Mouse (Mus musculus) hindbrain, embryonic 16.5 days (tissue): ENCODE data around the gene Rbx1. TPM values are rescaled to one million over a fixed set of nuclear protein-coding genes. Genes with fewer than 3 reads are reported as not detected.
"Not testable (repeated sequence)": the region's sequence is repeated elsewhere in the genome, so short reads cannot be mapped to it uniquely, and the experiment has no call there.

Experiments
- ATAC-seq: fragments of 200-750 bp; cut with Nextera tagmentation; 2 replicates; pipeline ENCODE4 v1.8.0; 2017; ENCODE audit warnings: moderate TSS enrichment, moderate library complexity
- H3K27ac ChIP-seq: fragments of 300-500 bp; sonication (generic); 2 replicates; pipeline ENCODE4 v1.5.1; 2014; ENCODE audit warnings: low read depth, mild to moderate bottlenecking, control low read depth, low read length, moderate library complexity
- H3K27me3 ChIP-seq: fragments of 300-500 bp; sonication (generic); replicated peaks from 2 replicates; pipeline ENCODE4 v1.6.1; 2014; ENCODE audit warnings: low read length; ENCODE audit not compliant: control insufficient read depth, insufficient read depth
- H3K36me3 ChIP-seq: fragments of 300-500 bp; sonication (generic); 2 replicates; pipeline ENCODE4 v1.6.1; 2014; ENCODE audit warnings: mild to moderate bottlenecking, low read length, moderate library complexity, mixed read lengths; ENCODE audit not compliant: control insufficient read depth, insufficient read depth
- H3K4me1 ChIP-seq: fragments of 300-500 bp; sonication (generic); 2 replicates; pipeline ENCODE4 v1.6.1; 2014; ENCODE audit warnings: low read depth, low read length; ENCODE audit not compliant: control insufficient read depth, insufficient read depth
- H3K4me2 ChIP-seq: fragments of 300-500 bp; sonication (generic); 2 replicates; pipeline ENCODE4 v1.6.1; 2014; ENCODE audit warnings: mild to moderate bottlenecking, low read length, control low read depth, moderate library complexity
- H3K4me3 ChIP-seq: fragments of 300-500 bp; sonication (generic); 2 replicates; pipeline ENCODE4 v1.5.1; 2014; ENCODE audit warnings: mild to moderate bottlenecking, low read length, control low read depth, moderate library complexity
- H3K9ac ChIP-seq: fragments of 300-500 bp; sonication (generic); 2 replicates; pipeline ENCODE4 v1.6.1; 2014; ENCODE audit warnings: low read depth, mild to moderate bottlenecking, control low read depth, low read length, moderate library complexity
- H3K9me3 ChIP-seq: fragments of 300-500 bp; sonication (generic); 2 replicates; pipeline ENCODE4 v1.6.1; 2014; ENCODE audit warnings: mild to moderate bottlenecking, low read length, moderate library complexity; ENCODE audit not compliant: control insufficient read depth
- WGBS: fragments of 180-500 bp; shearing (Covaris S2); extraction: QIAGEN DNeasy Blood & Tissue Kit; methylation state at CpG from one replicate; pipeline ENCODE4 v1.1.7; 2014; 5-methylcytosine and 5-hydroxymethylcytosine counted together
- polyA plus RNA-seq: library from polyadenylated mRNA; unstranded; fragments of >200 nt; fragmentation: Nextera tagmentation; extraction: Ambion mirVana; gene quantifications from 2 replicates; pipeline ENCODE4 v1.2.1, GENCODE M21; 2015

Gene Rbx1
- polyA plus RNA-seq, 1 experiment from 2014 or later: 395 TPM

- Histone ChIP-seq H3K4me3 (no peak overlapping the region), H3K4me1 (no peaks in the 10 kb centered on the region), H3K36me3 (peaks cover 7% of the 10 kb centered on the region), H3K4me2 (no peak overlapping the region), H3K9ac (no peak overlapping the region), H3K27me3 (0 out of 2 replicates have a peak, but pooled peaks cover 2% of the 10 kb centered on the region), H3K9me3 (no peaks in the 10 kb centered on the region), H3K27ac (no peak overlapping the region)
- no peak for ATAC-seq
- WGBS: 71% methylated on average over 21 of the region's 21 CpGs
Observed at GRCm38 (mm10) chr15:81479446-81480213, 13.5 kb downstream of the Rbx1 start.

- not testable (repeated sequence) for H3K27me3 ChIP-seq, H3K4me3 ChIP-seq, ATAC-seq, H3K4me2 ChIP-seq, H3K27ac ChIP-seq, H3K4me1 ChIP-seq, H3K36me3 ChIP-seq, H3K9ac ChIP-seq, H3K9me3 ChIP-seq
- 84% methylated on average over 3 of the region's 3 CpGs for WGBS
Observed at GRCm38 (mm10) chr15:81480284-81480683, 14.2 kb downstream of the Rbx1 start.

GRCm38 (mm10) chr15:81480977-81481379 lies 14.9 kb downstream of the Rbx1 start:
- Histone ChIP-seq H3K9me3 (no peaks in the 10 kb centered on the region), H3K9ac (no peak overlapping the region), H3K4me3 (peak overlapping the region; percentile 25), H3K4me2 (peak overlapping the region; percentile 52), H3K36me3 (no peaks in the 10 kb centered on the region), H3K4me1 (no peaks in the 10 kb centered on the region), H3K27ac (no peak overlapping the region), H3K27me3 (0 out of 2 replicates have a peak, but pooled peaks cover 2% of the 10 kb centered on the region)
- ATAC-seq: no peak
- WGBS: 16% methylated on average over 13 of the region's 13 CpGs

- H3K4me3 ChIP-seq: no peak overlapping the region
- no peak overlapping the region for H3K27ac ChIP-seq
- H3K9me3 ChIP-seq: no peaks in the 10 kb centered on the region
- no peak for ATAC-seq
- WGBS: 86% methylated on average over 2 of the region's 2 CpGs
- no peak overlapping the region for H3K9ac ChIP-seq
- no peaks in the 10 kb centered on the region for H3K36me3 ChIP-seq
- no peak overlapping the region for H3K4me2 ChIP-seq
- H3K27me3 ChIP-seq: 0 out of 2 replicates have a peak, but pooled peaks cover 2% of the 10 kb centered on the region
- H3K4me1 ChIP-seq: no peaks in the 10 kb centered on the region
Observed at GRCm38 (mm10) chr15:81482966-81483365, 16.9 kb downstream of the Rbx1 start.

GRCm38 (mm10) chr15:81483691-81484090 lies 17.6 kb downstream of the Rbx1 start:
- H3K9ac ChIP-seq: no peak overlapping the region
- no peaks in the 10 kb centered on the region for H3K9me3 ChIP-seq
- no peak overlapping the region for H3K27ac ChIP-seq
- H3K4me2 ChIP-seq: no peak overlapping the region
- no peaks in the 10 kb centered on the region for H3K4me1 ChIP-seq
- ATAC-seq: no peak
- no peak overlapping the region for H3K4me3 ChIP-seq
- WGBS: 85% methylated on average over 6 of the region's 6 CpGs
- H3K36me3 ChIP-seq: no peaks in the 10 kb centered on the region
- H3K27me3 ChIP-seq: 0 out of 2 replicates have a peak, but pooled peaks cover 2% of the 10 kb centered on the region

- ATAC-seq: no peak
- Histone ChIP-seq H3K4me3 (no peak overlapping the region), H3K36me3 (no peaks in the 10 kb centered on the region), H3K27me3 (0 out of 2 replicates have a peak, but pooled peaks cover 2% of the 10 kb centered on the region), H3K4me2 (no peak overlapping the region), H3K27ac (no peak overlapping the region), H3K9ac (no peak overlapping the region), H3K4me1 (no peaks in the 10 kb centered on the region), H3K9me3 (no peaks in the 10 kb centered on the region)
- 94% methylated on average over 4 of the region's 4 CpGs for WGBS
Observed at GRCm38 (mm10) chr15:81485483-81485882, 19.4 kb downstream of the Rbx1 start.

- no peak overlapping the region for H3K4me3 ChIP-seq
- H3K27ac ChIP-seq: no peak overlapping the region
- H3K4me1 ChIP-seq: no peaks in the 10 kb centered on the region
- H3K4me2 ChIP-seq: no peak overlapping the region
- no peak for ATAC-seq
- no peaks in the 10 kb centered on the region for H3K27me3 ChIP-seq
- no peaks in the 10 kb centered on the region for H3K36me3 ChIP-seq
- 87% methylated on average over 2 of the region's 2 CpGs for WGBS
- H3K9ac ChIP-seq: no peak overlapping the region
- no peaks in the 10 kb centered on the region for H3K9me3 ChIP-seq
Observed at GRCm38 (mm10) chr15:81503466-81503865, 37.4 kb downstream of the Rbx1 start.

GRCm38 (mm10) chr15:81503995-81504394 lies 37.9 kb downstream of the Rbx1 start:
- Histone ChIP-seq H3K27me3 (no peaks in the 10 kb centered on the region), H3K4me3 (no peak overlapping the region), H3K4me1 (no peaks in the 10 kb centered on the region), H3K4me2 (no peak overlapping the region), H3K9me3 (no peaks in the 10 kb centered on the region), H3K9ac (no peak overlapping the region), H3K27ac (no peak overlapping the region), H3K36me3 (no peaks in the 10 kb centered on the region)
- no peak for ATAC-seq
- WGBS: 97% methylated on average over 2 of the region's 2 CpGs

GRCm38 (mm10) chr15:81507201-81507600 lies 41.1 kb downstream of the Rbx1 start:
- no peaks in the 10 kb centered on the region for H3K9me3 ChIP-seq
- no peak overlapping the region for H3K4me2 ChIP-seq
- no peaks in the 10 kb centered on the region for H3K4me1 ChIP-seq
- no peak for ATAC-seq
- no peaks in the 10 kb centered on the region for H3K36me3 ChIP-seq
- H3K4me3 ChIP-seq: no peak overlapping the region
- H3K27me3 ChIP-seq: no peaks in the 10 kb centered on the region
- H3K27ac ChIP-seq: no peak overlapping the region
- no peak overlapping the region for H3K9ac ChIP-seq
